Mouse (Mus musculus): Measurements from ENCODE around the gene Cd163l1.

Cd163l1 gene

GRCm38 (mm10) chr7:140220375-140220774 lies 2.3 kb downstream of the Cd163l1 start:
- no peak for DNase-seq (ENCODE audit: low spot score)

- no peak for DNase-seq (ENCODE audit: low spot score)
Observed at GRCm38 (mm10) chr7:140224209-140224608, 6.1 kb downstream of the Cd163l1 start.

DNA sequence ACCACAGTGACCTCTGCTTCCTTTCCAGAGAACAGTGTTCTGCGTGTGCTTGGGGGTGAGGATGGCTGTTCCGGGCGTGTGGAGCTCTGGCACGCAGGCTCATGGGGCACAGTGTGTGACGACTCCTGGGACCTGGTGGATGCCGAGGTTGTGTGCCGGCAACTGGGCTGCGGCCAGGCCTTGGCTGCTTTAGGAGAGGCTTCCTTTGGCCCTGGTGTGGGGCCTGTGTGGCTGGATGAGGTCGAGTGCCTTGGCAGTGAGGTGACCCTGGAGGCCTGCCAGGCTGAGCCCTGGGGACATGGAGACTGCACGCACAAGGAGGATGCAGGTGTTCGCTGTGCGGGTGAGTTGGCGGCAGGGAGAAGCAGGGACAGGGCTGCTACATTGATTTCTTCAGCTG lies 10.4 kb downstream of the Cd163l1 start:
- no peak for DNase-seq (ENCODE audit: low spot score)

GRCm38 (mm10) chr7:140231026-140231425 lies 13.0 kb downstream of the Cd163l1 start:
- DNase-seq (ENCODE audit: low spot score) = no peak

- no peak for DNase-seq (ENCODE audit: low spot score)
Observed at GRCm38 (mm10) chr7:140233696-140234095, 15.6 kb downstream of the Cd163l1 start.

DNA sequence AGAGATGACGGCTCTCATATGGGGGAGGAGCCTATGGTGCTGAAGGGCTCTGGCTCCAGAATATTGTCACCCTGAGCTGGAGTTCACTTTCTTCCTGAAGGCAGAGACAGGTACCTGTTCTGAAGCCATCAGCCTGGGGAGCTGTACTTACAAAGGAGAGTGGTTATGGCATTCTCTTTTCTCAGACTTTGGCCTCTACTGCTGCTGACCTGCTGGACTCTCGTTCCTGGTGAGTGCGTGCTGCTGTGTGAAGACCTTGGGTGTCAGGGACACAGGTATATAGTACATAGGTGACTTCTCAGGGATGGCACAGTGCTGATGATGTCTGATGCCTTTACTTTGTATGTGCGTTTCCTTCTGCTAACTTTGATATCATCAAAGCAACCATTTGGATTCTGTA lies 29.1 kb downstream of the Cd163l1 start, which contains the start of gene 5830411N06Rik:
Gene 5830411N06Rik, plus strand, starts transcription at position 69 of the 400 bp plus-strand sequence.
- DNase-seq (ENCODE audit: low spot score) = no peak

DNA sequence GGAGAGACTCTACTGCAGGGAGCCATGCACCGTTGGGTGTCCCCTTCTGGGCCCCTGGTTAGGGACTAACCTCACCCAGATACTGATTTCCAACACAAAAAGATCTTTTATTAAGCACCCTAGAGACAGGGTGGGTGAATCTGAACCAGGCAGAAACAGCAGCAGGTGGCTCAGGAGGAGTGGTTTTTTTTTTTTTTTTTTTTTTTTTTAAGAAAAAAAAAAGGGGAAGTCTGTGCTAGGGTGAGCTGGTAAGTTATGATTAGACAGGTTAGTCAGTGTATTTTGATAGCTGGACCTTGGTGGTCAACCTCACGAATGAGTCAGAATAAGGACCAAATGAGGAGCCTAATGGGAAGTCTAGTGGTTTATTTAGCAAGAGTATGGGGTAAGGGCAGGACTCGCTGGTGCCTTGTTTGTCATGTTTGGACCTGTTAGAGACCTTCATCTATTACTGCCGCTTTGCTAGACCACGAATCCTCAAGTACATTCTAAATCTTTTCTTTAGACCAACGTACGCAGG lies 35.8 kb downstream of the Cd163l1 start:
- DNase-seq (ENCODE audit: low spot score) = no peak
